8 mouse cellular contexts compared by ENCODE assay signal in genomic region chr9:41228425-41229224, GRCm38 (mm10).
DNase-seq lines count a peak whose midpoint lies in the region; ATAC-seq and TF ChIP-seq lines count a peak whose summit lies in the region.

No protein-coding gene starts in this region.

- H3K27me3 ChIP-seq in CH12.LX (replicated peaks) = no peaks in the 10 kb centered on the region
- no peaks in the 10 kb centered on the region for H3K27me3 ChIP-seq in forebrain, embryonic 14.5 days (replicated peaks; ENCODE audit: control insufficient read depth, insufficient read depth, low read length)

- 5% methylated on average over 29 of the region's 29 CpGs for WGBS in forebrain, embryonic 14.5 days
- WGBS in lung, adult 2 months = 7% methylated on average over 29 of the region's 29 CpGs

- H3K36me3 ChIP-seq in CH12.LX (replicated peaks in 1 of 2; ENCODE audit: control insufficient read depth in 1 of 2, insufficient read depth in 1 of 2, low read length in 1 of 2) = no peaks in the 10 kb centered on the region
- no peaks in the 10 kb centered on the region for H3K36me3 ChIP-seq in forebrain, embryonic 14.5 days (ENCODE audit: control insufficient read depth, insufficient read depth, low read length)

- H3K4me1 ChIP-seq in CH12.LX (ENCODE audit: control insufficient read depth in 1 of 2, insufficient read depth in 2 of 2) = peaks cover 7 to 33% of the 10 kb centered on the region in 2 experiments
- peaks cover 25% of the 10 kb centered on the region for H3K4me1 ChIP-seq in forebrain, embryonic 14.5 days (ENCODE audit: control insufficient read depth, insufficient read depth, low read length)
- H3K4me1 ChIP-seq in lung, adult 2 months (ENCODE audit: control insufficient read depth, insufficient read depth, low read length) = 0 out of 2 replicates have a peak, but pooled peaks cover 4% of the 10 kb centered on the region

- no peak overlapping the region; the same call in 1 of the 2 replicates for H3K4me2 ChIP-seq in CH12.LX (ENCODE audit: insufficient read depth, low read depth, poor library complexity, severe bottlenecking)
- H3K4me2 ChIP-seq in forebrain, embryonic 14.5 days (ENCODE audit: low read length) = peak overlapping the region; percentile 67

- peak; percentile 57 to 93 for TF ChIP-seq CTCF in CH12.LX (conservative IDR thresholded peaks at IDR 0.05 in 1 of 2, IDR thresholded peaks at IDR 0.05 in 1 of 2; ENCODE audit: low read depth in 2 of 2, low read length in 2 of 2)
- TF ChIP-seq CTCF in lung, adult 2 months (IDR thresholded peaks at IDR 0.05; ENCODE audit: insufficient read depth, low read length) = peak; percentile 53

- TF ChIP-seq EP300 in CH12.LX (IDR thresholded peaks at IDR 0.05; ENCODE audit: low read length) = no peak

- no peaks in the 10 kb centered on the region for H3K9me3 ChIP-seq in CH12.LX (replicated peaks; ENCODE audit: low read length)
- H3K9me3 ChIP-seq in forebrain, embryonic 14.5 days (replicated peaks; ENCODE audit: control insufficient read depth, low read length) = no peaks in the 10 kb centered on the region

- no peak overlapping the region for H3K27ac ChIP-seq in CH12.LX (ENCODE audit: insufficient read depth, low read depth)
- peak overlapping the region; percentile 87 for H3K27ac ChIP-seq in forebrain, embryonic 14.5 days (ENCODE audit: low read depth, low read length)

- dilution Hi-C loops in CH12.LX (cut with MboI; ENCODE audit: extremely low pct_ligation_motif_present, extremely low pct_unique_long_range_greater_than_20kb, low sequenced_read_pairs) = no loop called here

- intact Hi-C loops in heart, postnatal 25 days (cut with DNase I) = loop anchor here (1.0 to 10.0 kb wide), 6 partner anchors 98 to 1016 kb away; no protein-coding TSS in a partner anchor

- peak; percentile 85 for DNase-seq in CH12.LX (ENCODE audit: extremely low read depth)
- peak; percentile 49 for DNase-seq in c-Kit-positive CD71-positive TER-119-negative erythroid progenitor cells, embryonic 14.5 days (ENCODE audit: low read depth)
- DNase-seq in forebrain, embryonic 14.5 days (ENCODE audit: low spot score) = peak; percentile 97
- peak; percentile 80 for DNase-seq in heart, postnatal 25 days (ENCODE audit: low spot score)
- DNase-seq in layer of hippocampus, adult 18-20 months (ENCODE audit: low spot score in 2 of 2) = peak; percentile 85 to 95
- peak; percentile 88 for DNase-seq in lung, adult 2 months
- DNase-seq in thymus, adult 18-20 months = peak; percentile 68 to 76

- no peaks in the 10 kb centered on the region for H3K79me2 ChIP-seq in CH12.LX (replicated peaks; ENCODE audit: control insufficient read depth, extremely low read depth, insufficient read depth, poor library complexity, severe bottlenecking)

- in situ Hi-C loops in CH12.LX (cut with MboI; ENCODE audit: low pct_ligation_motif_present, low pct_unique_long_range_greater_than_20kb, low sequenced_read_pairs) = loop anchor here (5.0 to 10.0 kb wide), 2 partner anchors 226 to 724 kb away; no protein-coding TSS in a partner anchor

- no peak overlapping the region for H3K4me3 ChIP-seq in CH12.LX (replicated peaks in 1 of 3; ENCODE audit: low read depth in 2 of 3, low read length in 2 of 3, poor library complexity in 1 of 3)
- H3K4me3 ChIP-seq in forebrain, embryonic 14.5 days (ENCODE audit: low read depth, low read length) = peak overlapping the region; percentile 34
- H3K4me3 ChIP-seq in lung, adult 2 months (replicated peaks; ENCODE audit: extremely low read depth, low read depth, low read length) = peak overlapping the region; percentile 76

- ATAC-seq in forebrain, embryonic 14.5 days = peak; percentile 93
- peak; percentile 89 for ATAC-seq in neutrophil, adult 5-6 weeks (ENCODE audit: extremely low read depth, insufficient number of reproducible peaks, low FRiP score, poor library complexity, severe bottlenecking)

- TF ChIP-seq POLR2A in CH12.LX (IDR thresholded peaks at IDR 0.05; ENCODE audit: low read depth, low read length) = no peak
- peak; percentile 62; the same call in 1 of the 2 replicates for TF ChIP-seq POLR2A in lung, adult 2 months (IDR thresholded peaks at IDR 0.05; ENCODE audit: borderline replicate concordance, extremely low read depth, low read depth, low read length)

- no peak overlapping the region for H3K9ac ChIP-seq in CH12.LX (ENCODE audit: insufficient read depth, low read depth)
- H3K9ac ChIP-seq in forebrain, embryonic 14.5 days (ENCODE audit: low read length) = peak overlapping the region; percentile 77

- TF ChIP-seq RAD21 in CH12.LX (IDR thresholded peaks at IDR 0.05; ENCODE audit: low read depth, low read length) = peak; percentile 97

TF ChIP-seq in CH12.LX, 34 proteins besides CTCF, POLR2A, EP300 and RAD21:
- TF ChIP-seq NRF1 (IDR thresholded peaks at IDR 0.05; ENCODE audit: low read depth, low read length) (no peak), BHLHE40 (IDR thresholded peaks at IDR 0.05; ENCODE audit: low read depth, low read length) (no peak), MAFK (IDR thresholded peaks at IDR 0.05; ENCODE audit: insufficient replicate concordance, low read length) (0 out of 2 replicates have a peak, but pooled peaks have one; percentile 68), IRF4 (IDR thresholded peaks at IDR 0.05; ENCODE audit: low read depth, low read length) (no peak), PAX5 (IDR thresholded peaks at IDR 0.05; ENCODE audit: low read length) (no peak), HCFC1 (IDR thresholded peaks at IDR 0.05; ENCODE audit: low read depth, low read length) (peak; percentile 65), MXI1 (IDR thresholded peaks at IDR 0.05; ENCODE audit: low read depth, low read length) (no peak), RCOR1 (conservative IDR thresholded peaks at IDR 0.05; ENCODE audit: low read depth, low read length) (no peak), JUN (IDR thresholded peaks at IDR 0.05; ENCODE audit: insufficient read depth, low read depth, low read length) (no peak), UBTF (IDR thresholded peaks at IDR 0.05; ENCODE audit: low read depth, low read length) (no peak), USF2 (conservative IDR thresholded peaks at IDR 0.05; ENCODE audit: low read depth, low read length) (no peak), ZKSCAN1 (IDR thresholded peaks at IDR 0.05; ENCODE audit: borderline replicate concordance, low read depth, low read length) (no peak), ELF1 (IDR thresholded peaks at IDR 0.05; ENCODE audit: low read depth, low read length) (peak; percentile 84), GABPA (IDR thresholded peaks at IDR 0.05; ENCODE audit: insufficient replicate concordance, low read depth, low read length) (no peak), USF1 (IDR thresholded peaks at IDR 0.05; ENCODE audit: low read depth, low read length) (no peak), SMC3 (IDR thresholded peaks at IDR 0.05; ENCODE audit: low read depth, low read length) (peak; percentile 78), KAT2A (IDR thresholded peaks at IDR 0.05; ENCODE audit: insufficient replicate concordance, low read length) (no peak), TBP (conservative IDR thresholded peaks at IDR 0.05; ENCODE audit: low read depth, low read length) (no peak), CHD1 (IDR thresholded peaks at IDR 0.05; ENCODE audit: low read depth, low read length) (no peak), POLR2AphosphoS2 (IDR thresholded peaks at IDR 0.05; ENCODE audit: low read depth, low read length) (no peak), JUND (conservative IDR thresholded peaks at IDR 0.05; ENCODE audit: low read depth, low read length) (no peak), MAZ (IDR thresholded peaks at IDR 0.05; ENCODE audit: low read depth, low read length) (no peak), MEF2A (IDR thresholded peaks at IDR 0.05; ENCODE audit: borderline replicate concordance, low read depth, low read length) (no peak), TCF12 (IDR thresholded peaks at IDR 0.05; ENCODE audit: low read depth, low read length) (no peak), ZC3H11A (IDR thresholded peaks at IDR 0.05; ENCODE audit: low read depth, low read length) (peak; percentile 66), CHD2 (IDR thresholded peaks at IDR 0.05; ENCODE audit: low read length) (no peak), E2F4 (IDR thresholded peaks at IDR 0.05; ENCODE audit: insufficient replicate concordance, low read depth, low read length) (0 out of 2 replicates have a peak, but pooled peaks have one; percentile 51), ZMIZ1 (IDR thresholded peaks at IDR 0.05; ENCODE audit: low read depth, low read length) (no peak), MYC (IDR thresholded peaks at IDR 0.05; ENCODE audit: low read depth, low read length) (no peak), NELFE (IDR thresholded peaks at IDR 0.05; ENCODE audit: low read depth, low read length) (no peak)

Comparison
In these comparisons a context has a peak if more than half of its experiments do, and no peak if none do; other contexts are left out.
1. H3K4me3 ChIP-seq: peak in forebrain, embryonic 14.5 days (single experiment) and lung, adult 2 months (single experiment); none in CH12.LX (0 of 3).
2. Peak in every context shown above with its lines, with median percentiles within 50 percentile points of each other: DNase-seq.